Mouse (Mus musculus) cerebellum, adult 9-10 months (tissue): ENCODE results near the gene Emilin3.

Experiments
- DNase-seq: peaks from one replicate; pipeline ENCODE4 v3.0.0; 2022

Emilin3 gene

DNA sequence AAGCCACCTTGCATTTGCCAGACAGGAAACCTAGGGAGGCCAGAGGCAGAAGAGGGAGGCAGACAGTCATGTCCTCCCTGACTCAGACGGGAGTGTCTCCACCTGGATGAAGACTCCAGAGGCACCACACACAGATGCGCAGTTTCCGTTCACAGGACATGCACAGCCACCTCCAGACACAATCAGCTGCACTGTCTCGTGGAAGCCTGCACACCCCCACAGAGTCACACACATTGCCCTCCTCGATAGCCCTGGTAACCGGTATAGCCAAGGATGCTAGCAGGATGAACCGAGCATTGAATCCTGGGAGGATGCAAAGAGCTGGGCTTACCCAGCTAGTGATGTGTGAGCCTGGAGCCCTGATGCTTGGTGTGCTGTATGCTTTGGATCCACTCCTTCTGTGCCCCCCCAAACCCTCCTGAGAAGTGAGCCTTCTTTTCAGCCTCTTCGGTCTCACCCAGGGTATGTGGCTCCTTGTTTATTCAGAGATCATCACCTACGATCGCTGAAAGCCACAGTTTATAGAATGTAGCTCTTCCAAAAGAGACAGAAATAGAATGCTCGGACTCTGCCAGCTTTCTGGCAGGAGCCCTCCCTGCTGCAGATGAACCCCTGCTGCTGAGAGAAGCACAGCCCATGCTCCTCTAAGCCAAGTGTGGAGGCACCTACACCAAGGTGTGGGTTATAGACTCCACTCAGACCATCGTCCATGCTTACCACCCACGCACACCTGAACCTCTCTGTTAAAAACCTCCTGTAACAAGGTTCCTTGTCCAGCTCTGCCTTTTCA lies 3.9 kb upstream of the Emilin3 start:
- DNase-seq = peak; percentile 79

DNA sequence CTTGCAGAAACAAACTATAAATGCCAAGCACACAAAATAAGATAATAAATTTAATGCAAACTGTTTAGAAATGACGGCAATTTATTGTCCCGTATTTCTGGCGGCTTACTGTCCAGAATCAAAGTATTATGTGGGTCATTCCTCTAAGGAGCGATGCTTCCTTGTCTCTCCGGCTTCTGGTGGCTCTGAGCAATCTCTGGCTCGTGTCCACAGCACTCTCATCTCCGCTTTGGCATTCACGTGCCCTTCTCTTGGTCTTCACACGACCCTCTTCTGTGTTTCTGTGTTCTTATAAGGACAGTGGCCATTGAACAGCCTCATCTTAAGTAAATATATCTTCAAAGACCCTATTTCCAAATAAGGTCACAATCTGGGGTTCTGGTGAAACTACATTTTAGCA lies 2.5 kb upstream of the Emilin3 start:
- DNase-seq = peak; percentile 38

DNA sequence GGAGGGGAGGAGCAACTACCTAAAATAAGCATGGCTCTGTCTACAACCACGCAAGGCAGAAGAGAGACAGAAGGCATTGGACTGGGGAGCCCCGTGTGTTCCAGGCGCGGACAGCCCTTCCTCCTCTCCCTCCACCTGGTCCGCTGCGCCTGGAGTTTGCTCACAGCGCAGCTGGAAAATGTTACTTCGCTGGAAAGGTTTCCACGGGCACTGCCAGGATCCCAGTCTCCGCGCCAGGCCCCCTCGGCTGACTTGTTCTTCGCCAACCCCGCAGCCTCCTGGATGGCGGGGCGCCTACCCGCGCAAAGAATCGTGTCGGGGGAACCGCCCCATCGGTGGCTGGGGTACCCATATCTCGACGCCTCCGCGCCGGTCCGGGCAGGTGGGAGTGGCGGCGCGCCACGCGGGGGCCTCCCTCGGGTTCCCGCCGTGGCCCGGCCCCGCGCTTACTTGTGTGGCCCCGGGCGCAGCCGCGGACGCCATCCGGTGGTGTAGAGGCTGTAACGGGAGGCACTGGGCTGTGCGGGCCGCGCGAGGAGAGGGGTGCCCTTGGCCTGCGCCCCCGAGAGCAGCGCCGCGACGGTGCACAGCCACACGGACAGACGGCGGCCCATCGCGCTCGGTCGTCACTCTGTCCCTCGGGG lies 448 bp downstream of the Emilin3 start:
- DNase-seq = peak; percentile 50

DNA sequence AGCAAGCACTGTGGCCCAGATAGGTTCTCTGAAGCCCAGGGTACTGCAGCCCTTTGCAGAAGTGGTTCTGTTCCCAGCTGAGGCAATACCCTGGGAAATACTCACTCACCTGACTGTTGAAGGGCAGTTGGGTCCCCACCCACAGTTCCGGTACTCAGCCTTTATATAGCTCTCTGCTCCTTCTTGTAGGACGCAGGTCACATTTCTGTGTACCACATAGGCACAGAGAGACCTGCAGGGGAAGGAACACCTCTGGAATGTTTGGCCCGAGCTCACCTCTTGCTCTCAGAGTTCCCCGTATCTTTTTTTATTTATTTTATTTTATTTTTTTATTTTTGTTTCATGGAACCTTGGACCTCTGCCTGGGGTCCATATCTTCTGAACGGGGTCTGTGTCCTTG lies 1.5 kb downstream of the Emilin3 start:
- DNase-seq = no peak

DNA sequence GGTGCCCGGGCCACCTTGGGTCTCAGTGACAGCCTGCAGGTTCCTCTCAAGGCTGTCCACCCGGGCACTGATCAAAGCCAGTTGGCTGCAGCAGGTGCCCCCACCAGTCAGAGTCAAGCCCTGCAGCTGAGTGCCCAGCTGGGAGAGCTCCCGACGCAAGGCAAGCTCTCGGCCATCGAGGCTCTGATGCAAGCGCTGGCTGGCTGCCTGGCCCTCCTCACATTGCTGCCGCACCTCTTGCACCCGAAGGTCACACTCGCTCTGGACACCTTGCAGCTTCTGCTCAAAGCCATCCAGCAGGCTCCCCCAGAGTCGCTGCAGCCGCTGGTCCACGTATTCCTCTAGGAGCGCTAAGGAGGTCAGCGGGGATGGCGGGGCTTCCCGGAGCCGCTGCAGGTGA lies 3.5 kb downstream of the Emilin3 start:
- DNase-seq = no peak

DNA sequence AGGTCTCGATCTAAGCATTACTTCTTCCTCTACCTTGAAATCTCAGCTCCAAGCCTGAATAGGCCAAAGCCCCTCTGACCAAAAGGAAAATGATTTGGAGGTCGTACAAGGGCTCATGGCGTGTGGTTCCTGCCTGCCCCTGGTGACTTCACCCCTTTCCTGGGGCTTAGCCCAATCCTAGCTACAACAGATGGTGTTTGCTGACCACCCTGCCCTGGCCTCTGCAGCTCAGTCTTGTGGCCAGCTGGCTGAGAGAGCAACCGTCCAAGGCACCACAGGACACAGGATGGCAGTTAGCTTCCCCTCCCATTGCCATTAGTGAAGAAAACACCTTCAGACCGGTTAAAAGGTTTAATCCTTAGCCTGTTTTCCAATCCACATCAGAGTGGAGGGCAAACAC lies 6.0 kb downstream of the Emilin3 start:
- peak; percentile 91 for DNase-seq

DNA sequence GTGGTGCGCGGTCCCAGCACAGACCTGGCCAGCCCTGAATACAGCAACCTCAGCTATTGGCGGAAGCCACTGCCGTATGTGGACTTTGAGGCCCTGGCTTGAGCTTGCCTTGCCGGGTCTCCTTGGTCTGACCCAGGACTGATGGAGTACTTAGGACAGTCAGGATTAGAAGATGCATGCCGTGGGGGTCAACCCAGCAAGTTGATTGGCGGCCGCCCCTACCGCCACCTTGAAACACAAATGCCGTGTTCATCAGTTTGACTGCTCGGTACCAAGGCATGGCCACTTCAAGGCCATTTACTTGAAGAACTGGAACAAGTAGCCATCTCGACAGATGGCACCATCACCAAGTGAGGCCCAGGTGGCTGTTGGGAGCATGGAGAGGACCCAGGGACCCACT lies 6.8 kb downstream of the Emilin3 start:
- DNase-seq = peak; percentile 55

DNA sequence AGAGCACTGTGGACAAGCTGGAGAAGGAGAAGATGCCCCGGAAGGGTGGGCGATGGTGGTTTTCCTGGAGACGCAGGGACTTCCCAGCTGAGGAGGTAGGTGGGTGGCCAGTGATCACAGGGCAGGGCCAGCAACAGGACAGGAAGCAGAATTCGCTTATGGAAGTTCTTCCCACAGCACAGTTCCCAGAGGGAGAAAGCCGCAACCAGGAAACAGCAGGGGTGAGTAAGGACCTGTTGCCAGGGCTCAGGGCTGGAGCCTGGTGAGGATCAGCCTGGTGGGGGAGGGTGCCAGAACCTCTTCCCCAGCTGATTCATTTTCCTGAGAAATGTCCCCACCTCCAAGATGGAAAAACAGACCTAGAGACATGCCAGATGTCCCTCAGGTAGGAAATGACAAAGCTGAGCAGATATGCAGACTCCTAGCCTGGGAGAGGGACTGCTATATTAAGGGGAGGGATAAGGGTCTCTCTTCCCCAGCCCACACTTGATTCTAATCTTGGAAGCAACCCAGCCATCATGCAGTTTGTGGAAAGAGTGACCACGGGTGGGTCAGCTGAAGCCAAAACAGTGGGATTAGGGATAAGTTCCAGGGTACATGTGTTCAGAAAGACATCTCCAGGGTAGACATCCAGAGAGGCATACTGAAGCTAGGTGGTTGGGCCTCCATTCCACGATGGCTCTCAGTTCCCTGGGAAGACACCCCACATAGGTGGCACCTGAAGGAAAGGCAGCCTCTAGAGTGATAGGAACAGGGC lies 10.3 kb downstream of the Emilin3 start:
- no peak for DNase-seq

DNA sequence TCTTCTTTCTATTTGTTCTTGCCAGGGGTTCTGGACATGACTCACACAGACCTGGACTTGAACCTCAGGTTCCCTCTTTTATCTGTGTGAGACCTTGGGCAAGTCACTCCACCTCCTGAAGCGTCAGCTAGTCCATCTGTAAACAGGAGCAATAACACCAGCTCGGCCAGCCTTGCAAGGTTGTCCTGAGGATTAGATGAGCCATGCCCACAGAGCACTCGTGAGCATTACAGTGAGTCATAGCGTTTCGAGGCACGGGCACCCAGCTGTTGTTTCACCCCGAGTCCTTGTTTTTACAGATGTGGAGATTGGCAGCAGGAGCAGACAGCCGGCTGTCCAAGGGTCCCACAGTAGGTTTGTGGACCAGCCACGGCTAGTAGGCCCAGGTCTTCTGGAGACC lies 20.4 kb downstream of the Emilin3 start:
- no peak for DNase-seq

DNA sequence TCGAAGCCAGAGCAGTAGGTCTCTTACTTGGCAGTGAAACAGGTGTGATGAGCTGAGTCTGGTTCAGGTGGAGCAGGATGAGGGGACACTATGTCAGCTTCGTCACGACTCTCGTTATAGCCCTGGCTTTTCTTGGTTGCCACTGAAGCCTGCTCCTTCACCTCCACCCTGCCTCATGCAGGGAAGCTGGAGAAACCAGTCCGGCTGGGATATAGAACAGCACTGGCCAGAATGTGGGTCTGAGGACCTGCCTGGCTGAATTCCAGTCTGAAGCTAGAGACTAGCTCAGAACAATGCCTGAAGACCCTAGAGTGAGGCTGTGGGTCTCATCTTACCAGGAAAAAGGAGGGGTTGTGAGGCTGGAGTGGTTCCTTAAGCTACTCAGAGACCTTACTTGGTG lies 21.1 kb downstream of the Emilin3 start:
- DNase-seq = no peak

DNA sequence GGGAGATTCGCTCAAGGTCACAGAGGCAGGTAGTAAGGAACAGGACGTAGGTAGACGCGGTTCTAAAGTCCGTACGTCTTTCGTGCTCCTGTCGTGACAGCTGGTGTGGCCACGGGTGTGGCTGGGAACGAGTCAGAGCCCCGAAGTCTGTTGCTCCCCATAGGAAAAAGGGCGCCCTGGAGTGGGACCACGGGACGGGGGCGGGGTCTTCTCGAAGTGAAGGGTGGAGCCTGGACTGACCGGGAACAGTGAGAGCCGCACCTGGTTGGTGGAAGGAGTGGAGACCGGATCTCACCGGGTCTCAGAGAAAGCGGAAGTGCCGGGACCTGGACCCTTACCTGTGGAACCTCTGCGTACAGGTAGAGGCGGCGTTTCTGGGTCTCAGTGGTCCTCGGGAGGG lies 24.3 kb downstream of the Emilin3 start:
- peak; percentile 45 for DNase-seq

DNA sequence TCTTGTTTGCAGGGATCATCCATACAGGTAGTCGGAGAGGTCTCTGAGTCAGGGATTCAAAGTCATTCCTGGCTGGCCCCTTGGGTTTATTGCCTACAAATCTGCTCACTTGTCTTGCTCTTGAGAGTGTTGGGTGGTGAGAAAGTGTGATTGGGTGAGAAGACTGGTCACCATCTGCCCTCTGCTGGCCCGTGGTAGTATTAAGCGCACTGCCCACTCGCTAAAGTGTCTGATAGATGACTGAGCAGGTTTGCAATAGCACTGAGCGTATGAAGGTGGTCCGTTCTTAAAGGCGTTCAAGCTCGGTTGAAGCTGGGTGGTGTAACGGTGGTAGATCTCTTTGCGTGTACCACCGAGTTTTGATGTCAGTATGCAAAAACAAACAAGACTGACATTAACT lies 24.8 kb downstream of the Emilin3 start:
- peak; percentile 92 for DNase-seq

DNA sequence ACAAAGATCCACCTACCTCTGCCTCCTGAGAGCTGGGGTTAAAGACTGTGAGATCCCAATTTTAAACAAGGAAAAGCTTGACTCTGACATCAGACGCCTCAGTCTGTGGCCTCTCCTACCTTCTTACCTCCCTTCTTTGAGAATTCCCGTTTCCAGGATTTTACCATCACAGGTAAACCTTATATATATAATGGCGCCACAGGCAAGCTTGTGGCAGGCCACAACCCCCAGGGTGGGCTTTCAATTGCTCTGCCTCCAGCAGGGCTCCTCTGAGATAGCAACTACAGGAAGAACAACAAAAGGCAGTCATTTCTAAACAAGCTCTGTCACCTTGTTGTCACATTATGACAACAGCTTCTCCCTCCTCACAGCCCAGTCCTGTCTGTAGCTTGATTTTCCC lies 25.9 kb downstream of the Emilin3 start:
- DNase-seq = no peak

DNA sequence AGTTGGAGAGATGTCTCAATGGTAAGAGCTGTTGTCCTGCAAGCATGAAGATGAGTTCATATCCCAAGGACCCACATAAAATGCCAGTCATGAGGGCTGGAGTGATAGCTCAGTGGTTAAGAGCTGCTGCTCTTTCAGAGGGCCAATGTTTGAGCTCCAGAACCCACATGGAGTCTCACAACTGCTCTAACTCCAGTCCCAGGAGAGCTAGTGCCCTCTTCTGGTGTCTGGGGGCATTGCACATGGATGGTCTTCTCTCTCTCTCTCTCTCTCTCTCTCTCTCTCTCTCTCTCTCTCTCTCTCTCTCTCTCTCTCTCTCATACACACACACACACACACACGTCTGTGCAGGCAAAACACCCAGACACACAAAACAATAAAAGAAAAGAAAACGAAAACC lies 27.3 kb downstream of the Emilin3 start:
- peak; percentile 58 for DNase-seq

DNA sequence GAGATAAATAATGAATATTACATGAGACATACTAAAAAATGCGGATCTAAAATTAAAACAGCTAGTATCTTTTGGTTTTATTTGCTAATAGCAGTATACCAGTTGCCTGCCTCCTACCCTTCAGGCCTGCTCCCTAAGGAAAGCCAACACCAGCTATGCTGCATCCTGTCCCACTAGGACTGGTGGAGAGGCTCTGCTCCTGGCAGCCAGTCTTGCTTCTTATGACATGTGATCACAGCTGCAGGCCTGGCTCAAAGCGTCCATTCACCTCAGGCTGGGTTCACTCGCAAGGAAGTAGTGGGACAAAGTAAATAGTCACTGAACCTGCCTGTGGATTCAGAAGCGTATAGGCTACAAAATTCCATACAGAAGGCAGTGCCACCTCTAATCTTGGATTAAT lies 28.2 kb downstream of the Emilin3 start:
- DNase-seq = no peak

DNA sequence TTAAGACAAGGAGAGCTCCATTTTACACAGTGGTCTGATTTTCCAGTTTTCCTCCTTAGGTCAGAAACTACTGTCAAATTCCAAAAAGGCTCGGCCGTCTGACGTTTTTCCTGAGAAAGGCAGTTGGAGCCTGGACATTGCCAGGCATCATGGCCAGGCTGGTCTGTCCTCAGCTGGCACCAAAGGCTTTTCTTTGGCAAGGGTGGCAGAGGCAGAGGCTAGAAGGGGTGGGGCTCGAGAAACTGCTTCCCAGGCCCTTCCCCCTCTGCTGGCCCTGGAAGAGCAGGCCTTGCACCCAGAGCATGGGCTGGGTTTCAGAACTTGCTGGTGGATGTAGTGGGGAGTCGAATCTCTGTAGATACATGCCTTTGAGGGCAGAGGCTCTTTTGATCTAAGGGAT lies 29.7 kb downstream of the Emilin3 start:
- DNase-seq = no peak

DNA sequence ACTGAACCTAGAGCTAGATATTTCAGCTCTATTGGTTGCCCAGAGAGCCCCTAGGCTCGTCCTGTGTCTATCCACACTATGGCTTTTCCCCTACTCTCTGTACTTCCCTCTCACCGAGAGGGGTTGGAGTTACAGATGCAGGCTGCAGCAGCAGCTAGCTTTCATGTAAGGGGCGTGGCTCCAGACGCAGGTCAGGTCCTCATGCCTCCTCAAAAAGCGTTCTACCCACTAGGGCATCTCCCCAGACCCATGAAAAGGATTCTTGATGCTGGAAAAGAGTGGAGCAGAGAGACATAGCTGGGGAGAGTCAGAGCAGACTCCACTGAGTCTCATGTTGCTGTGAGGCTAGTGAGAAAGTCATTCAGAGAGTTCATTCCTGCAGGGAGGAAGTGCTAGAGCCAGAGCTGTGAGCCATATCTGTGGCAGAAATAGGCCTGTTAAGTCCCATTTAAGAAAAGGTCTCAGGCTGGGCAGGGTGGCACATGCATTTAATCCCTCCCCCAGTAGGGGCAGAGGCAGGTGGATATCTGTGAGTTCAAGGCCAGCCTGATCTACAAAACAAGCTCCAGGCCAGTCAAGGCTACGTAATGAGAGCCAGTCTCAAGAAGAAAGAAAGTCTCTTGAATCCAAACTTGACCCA lies 30.5 kb downstream of the Emilin3 start:
- DNase-seq = no peak

DNA sequence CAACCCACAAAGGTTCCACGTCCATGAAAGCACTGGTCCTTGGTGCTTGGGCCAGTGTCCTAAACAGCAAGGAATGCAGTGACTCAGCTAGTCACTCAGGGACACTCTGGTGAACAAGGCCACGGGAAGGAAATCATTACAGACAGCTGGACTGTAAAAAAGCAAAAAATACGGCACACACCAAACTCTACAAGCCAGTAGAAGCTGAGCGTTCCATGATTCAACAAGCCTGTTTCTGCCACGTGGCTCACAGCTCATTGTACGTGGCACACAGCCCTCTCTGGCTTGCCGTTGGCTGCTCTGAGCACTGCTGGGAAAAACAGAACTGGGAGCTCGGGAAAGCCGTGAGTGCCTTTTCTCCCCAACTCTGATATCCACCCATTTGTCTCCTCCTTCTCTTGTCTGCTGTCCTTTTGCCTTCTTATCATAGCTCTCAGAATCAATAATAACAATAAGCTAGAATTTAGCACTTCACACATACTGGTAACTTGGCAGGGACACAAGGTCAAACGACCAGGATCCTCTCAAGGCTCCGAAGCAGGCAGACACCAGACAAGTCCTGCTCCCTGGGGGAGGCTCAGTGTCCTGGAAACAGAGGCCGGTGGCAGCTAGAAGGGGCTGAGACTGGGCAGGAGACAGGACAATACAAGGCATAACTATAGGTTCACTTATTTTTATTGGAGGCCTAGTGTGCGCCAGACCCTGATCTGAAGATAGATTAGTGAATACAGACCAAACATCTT lies 31.5 kb downstream of the Emilin3 start, which contains the start of gene Lpin3:
Gene Lpin3, plus strand, starts transcription at position 218 of the 743 bp plus-strand sequence.
- no peak for DNase-seq

DNA sequence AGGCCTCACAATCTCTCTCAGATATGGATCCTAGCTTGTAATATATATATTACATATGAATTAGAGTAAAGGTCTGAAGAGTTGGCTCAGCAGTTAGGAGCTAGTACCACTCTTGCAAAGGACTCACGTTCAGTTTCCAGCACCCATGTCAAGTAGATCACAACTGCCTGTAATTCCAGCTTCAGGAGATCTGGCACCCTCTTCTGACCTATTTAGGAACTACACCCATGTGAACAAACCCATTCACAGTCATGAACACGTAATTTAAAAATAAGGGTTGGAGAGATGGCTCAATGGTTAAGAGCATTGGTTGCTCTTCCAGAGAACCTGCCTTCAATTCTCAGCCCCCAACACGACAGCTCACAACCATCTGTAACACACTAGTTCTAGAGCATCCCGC lies 36.0 kb downstream of the Emilin3 start:
- DNase-seq = peak; percentile 50

DNA sequence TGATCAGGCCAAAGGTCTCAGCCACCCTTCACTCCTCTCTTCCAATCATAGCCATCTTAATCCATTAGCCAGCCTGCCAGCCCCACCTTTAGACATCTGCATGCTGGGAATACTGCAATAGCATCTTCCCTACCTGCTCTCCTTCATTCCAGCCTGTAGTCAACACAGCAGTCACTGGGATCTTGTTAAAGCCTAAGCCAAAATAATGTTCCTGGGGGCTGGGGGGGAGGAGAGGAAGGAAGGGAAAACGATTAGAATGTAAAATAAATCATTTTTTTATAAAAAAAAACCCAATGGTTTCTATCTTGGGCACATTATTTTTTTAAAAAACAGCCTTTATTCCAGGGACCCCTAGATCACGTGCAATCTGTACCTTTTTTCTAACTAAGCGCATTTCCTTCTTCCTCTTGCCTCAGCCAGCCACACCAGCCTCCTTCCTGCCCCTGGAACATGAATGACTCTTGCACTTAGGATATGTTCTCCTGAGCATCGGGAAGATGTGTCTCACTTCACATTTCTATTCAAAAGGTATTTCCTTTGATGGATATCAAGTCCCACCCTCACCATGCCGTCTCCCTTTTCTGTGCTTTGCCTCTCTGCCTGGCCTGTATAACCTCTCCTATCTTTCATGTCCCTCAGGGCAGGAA lies 37.8 kb downstream of the Emilin3 start:
- DNase-seq = no peak

DNA sequence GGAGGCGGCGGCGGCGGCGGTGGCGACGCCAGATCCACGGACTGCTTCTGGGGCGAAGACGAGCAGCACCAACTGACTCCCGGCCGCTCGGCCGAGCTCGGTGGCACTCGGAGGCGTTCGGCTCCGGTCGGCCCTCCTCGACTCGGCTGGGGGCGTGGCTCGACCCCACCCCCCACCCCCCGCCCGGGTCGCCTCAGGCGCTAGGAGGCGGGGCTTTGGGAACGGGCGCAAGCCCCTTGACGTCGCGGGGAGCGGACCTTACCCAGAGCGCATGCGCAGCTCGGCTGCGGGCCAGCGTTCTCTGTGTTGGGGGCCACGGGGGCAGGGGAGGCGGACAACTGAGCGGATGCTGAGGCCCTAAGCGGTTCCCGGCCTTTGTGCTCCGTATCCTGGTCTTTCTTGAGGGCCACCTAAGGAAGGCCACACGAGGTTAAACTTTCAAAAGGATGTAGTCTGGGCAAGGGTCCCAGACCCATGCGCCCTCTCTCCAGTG lies 39.2 kb downstream of the Emilin3 start, which contains the start of gene Zhx3:
Gene Zhx3, minus strand, starts transcription at position 109 of the 493 bp plus-strand sequence.
- DNase-seq = peak; percentile 92

DNA sequence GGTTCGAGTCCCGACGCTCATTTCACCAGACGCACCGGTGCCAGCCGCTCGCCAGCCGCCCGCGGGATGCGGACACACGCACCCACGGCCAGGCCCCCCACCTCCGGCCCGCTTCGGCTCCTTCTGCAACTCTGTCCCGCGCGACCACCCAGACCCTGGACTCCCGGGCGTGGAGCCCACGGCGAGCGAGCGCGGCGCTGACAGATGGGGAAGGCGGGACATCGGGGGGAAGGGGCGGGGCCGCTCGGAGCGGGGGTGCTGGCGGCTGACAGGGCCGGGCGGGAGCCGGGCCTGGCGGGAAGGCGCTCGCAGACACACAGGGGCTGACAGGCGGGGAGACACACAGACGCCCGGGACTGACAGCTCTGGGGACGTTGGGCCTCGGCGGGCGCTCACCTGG lies 39.7 kb downstream of the Emilin3 start:
- peak; percentile 77 for DNase-seq
